ENCODE assay signal across 8 mouse cellular contexts in the genomic region with DNA sequence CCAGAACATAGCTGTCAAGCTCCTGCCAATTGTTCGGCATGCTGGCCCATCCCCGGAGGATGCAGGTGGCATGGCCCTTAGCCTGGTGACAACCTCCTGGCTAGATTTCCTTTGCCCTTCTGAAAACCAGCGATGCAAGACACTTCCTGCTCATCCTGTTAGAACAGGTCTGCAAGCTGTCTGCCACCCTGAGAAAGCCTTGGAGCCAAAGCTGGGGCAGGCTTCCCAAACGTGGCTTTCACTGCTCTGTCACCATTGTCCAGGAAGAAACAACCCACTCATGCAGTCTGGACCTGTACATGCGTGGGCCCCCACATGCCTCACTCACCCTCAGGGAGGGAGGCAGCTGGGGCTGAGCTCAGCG. TPM values are rescaled to one million over a fixed set of nuclear protein-coding genes. Genes with fewer than 3 reads are reported as not detected.
A peak's percentile ranks its signal among the peaks of the same experiment; 100 is the strongest.
DNase-seq lines count a peak whose midpoint lies in the region; ATAC-seq lines count a peak whose summit lies in the region.

No protein-coding gene starts in this region.

- no peaks in the 10 kb centered on the region for H3K36me3 ChIP-seq in heart, embryonic 10.5 days
- no peaks in the 10 kb centered on the region for H3K36me3 ChIP-seq in embryonic facial prominence, embryonic 12.5 days
- H3K36me3 ChIP-seq in kidney, embryonic 14.5 days (ENCODE audit: control insufficient read depth, insufficient read depth, low read length): no peaks in the 10 kb centered on the region
- H3K36me3 ChIP-seq in midbrain, embryonic 14.5 days (ENCODE audit: control insufficient read depth, insufficient read depth, low read length): peaks cover 77% of the 10 kb centered on the region

- H3K27me3 ChIP-seq in heart, embryonic 10.5 days (ENCODE audit: insufficient read depth, poor library complexity, severe bottlenecking): no peaks in the 10 kb centered on the region; the same call in 1 of the 2 replicates
- no peaks in the 10 kb centered on the region for H3K27me3 ChIP-seq in embryonic facial prominence, embryonic 12.5 days
- no peaks in the 10 kb centered on the region for H3K27me3 ChIP-seq in kidney, embryonic 14.5 days (ENCODE audit: control insufficient read depth, insufficient read depth, low read length)
- no peaks in the 10 kb centered on the region for H3K27me3 ChIP-seq in midbrain, embryonic 14.5 days (ENCODE audit: control insufficient read depth, insufficient read depth, low read length)

- peaks cover 20% of the 10 kb centered on the region for H3K4me1 ChIP-seq in heart, embryonic 10.5 days
- peaks cover 11% of the 10 kb centered on the region for H3K4me1 ChIP-seq in embryonic facial prominence, embryonic 12.5 days
- H3K4me1 ChIP-seq in kidney, embryonic 14.5 days (ENCODE audit: control insufficient read depth, insufficient read depth, low read length): 0 out of 2 replicates have a peak, but pooled peaks cover 8% of the 10 kb centered on the region
- H3K4me1 ChIP-seq in midbrain, embryonic 14.5 days (ENCODE audit: control insufficient read depth, insufficient read depth, low read length): peaks cover 5% of the 10 kb centered on the region; the same call in 1 of the 2 replicates

- ATAC-seq in embryonic facial prominence, embryonic 12.5 days (ENCODE audit: insufficient number of reproducible peaks, insufficient read depth, low FRiP score, low TSS enrichment): no peak
- ATAC-seq in kidney, embryonic 14.5 days (ENCODE audit: low FRiP score, low TSS enrichment): peak; percentile 32; the same call in 1 of the 2 replicates
- ATAC-seq in midbrain, embryonic 14.5 days (ENCODE audit: low FRiP score, low TSS enrichment): no peak

- no peak overlapping the region for H3K4me2 ChIP-seq in embryonic facial prominence, embryonic 12.5 days (replicated peaks)
- H3K4me2 ChIP-seq in kidney, embryonic 14.5 days (replicated peaks; ENCODE audit: low read depth, low read length): no peak overlapping the region
- no peak overlapping the region for H3K4me2 ChIP-seq in midbrain, embryonic 14.5 days (ENCODE audit: low read length)

- intact Hi-C loops in heart, postnatal 14 days (cut with DNase I): no loop called here

- no peak overlapping the region for H3K9ac ChIP-seq in embryonic facial prominence, embryonic 12.5 days
- no peak overlapping the region for H3K9ac ChIP-seq in kidney, embryonic 14.5 days (ENCODE audit: low read depth, low read length)
- no peak overlapping the region for H3K9ac ChIP-seq in midbrain, embryonic 14.5 days (replicated peaks; ENCODE audit: low read length)

- H3K4me3 ChIP-seq in heart, embryonic 10.5 days: no peak overlapping the region
- H3K4me3 ChIP-seq in embryonic facial prominence, embryonic 12.5 days: no peak overlapping the region
- H3K4me3 ChIP-seq in kidney, embryonic 14.5 days (ENCODE audit: low read length): no peak overlapping the region
- H3K4me3 ChIP-seq in midbrain, embryonic 14.5 days (replicated peaks; ENCODE audit: low read depth, low read length): no peak overlapping the region

- WGBS in heart, embryonic 10.5 days: 52% methylated on average over 6 of the region's 6 CpGs
- 38% methylated on average over 6 of the region's 6 CpGs for WGBS in embryonic facial prominence, embryonic 12.5 days
- 38% methylated on average over 6 of the region's 6 CpGs for WGBS in kidney, embryonic 14.5 days
- 39% methylated on average over 6 of the region's 6 CpGs for WGBS in midbrain, embryonic 14.5 days

- no peaks in the 10 kb centered on the region for H3K9me3 ChIP-seq in heart, embryonic 10.5 days
- H3K9me3 ChIP-seq in embryonic facial prominence, embryonic 12.5 days: no peaks in the 10 kb centered on the region
- H3K9me3 ChIP-seq in kidney, embryonic 14.5 days (ENCODE audit: control insufficient read depth, low read length): no peaks in the 10 kb centered on the region
- H3K9me3 ChIP-seq in midbrain, embryonic 14.5 days (ENCODE audit: control insufficient read depth, low read length): no peaks in the 10 kb centered on the region

- H3K27ac ChIP-seq in heart, embryonic 10.5 days: peak overlapping the region; percentile 43
- peak overlapping the region; percentile 72; the same call in 1 of the 2 replicates for H3K27ac ChIP-seq in embryonic facial prominence, embryonic 12.5 days
- peak overlapping the region; percentile 38 for H3K27ac ChIP-seq in kidney, embryonic 14.5 days (ENCODE audit: low read depth, low read length)
- peak overlapping the region; percentile 60 for H3K27ac ChIP-seq in midbrain, embryonic 14.5 days (replicated peaks; ENCODE audit: low read depth, low read length)

- no peak for DNase-seq in heart, embryonic 10.5 days (ENCODE audit: low spot score)
- no peak for DNase-seq in heart, postnatal 14 days
- DNase-seq in midbrain, embryonic 14.5 days: no peak
- no peak for DNase-seq in ovary, postnatal 14 days (ENCODE audit: low spot score)
- DNase-seq in thymus, postnatal 14 days: no peak
- DNase-seq in ovary, postnatal 36 days (ENCODE audit: low spot score): no peak

RNA-seq across cellular contexts. Expression of a gene that starts 57.6 kb away (rescaled TPM):
- 0.92 and 1.4 TPM in 2 replicates for polyA plus RNA-seq in heart, embryonic 10.5 days (2016; fragmentation: Nextera tagmentation; extraction: Ambion mirVana)
- total RNA-seq in heart, postnatal 14 days (2021): 10 to 100 TPM; 51.5 to 54.4 TPM
- polyA plus RNA-seq in embryonic facial prominence, embryonic 12.5 days (2016; fragmentation: Nextera tagmentation; extraction: Ambion mirVana): 24.1 and 33.2 TPM in 2 replicates
- 4.7 and 5.0 TPM in 2 replicates for polyA plus RNA-seq in kidney, embryonic 14.5 days (2014; fragmentation: Nextera tagmentation; extraction: Ambion mirVana)
- 836 and 875 TPM in 2 replicates for polyA plus RNA-seq in midbrain, embryonic 14.5 days (2014; fragmentation: Nextera tagmentation; extraction: Ambion mirVana)

Comparison
In these comparisons a context has a peak if more than half of its experiments do, and no peak if none do; other contexts are left out.
1. RNA of a gene that starts 57.6 kb away (polyA plus RNA-seq): 836 to 875 TPM in midbrain, embryonic 14.5 days; 24.1 to 33.2 TPM in embryonic facial prominence, embryonic 12.5 days, 4.7 to 5.0 TPM in kidney, embryonic 14.5 days and 0.92 to 1.4 TPM in heart, embryonic 10.5 days; every median in the first group is over 10 times any median in the second.
2. Peak in every context shown above with its lines, with median percentiles within 50 percentile points of each other: H3K27ac ChIP-seq.